Mouse (Mus musculus) erythroblast, adult 5-6 weeks (primary cell): ENCODE data around the gene Fgfr2. TPM values are rescaled to one million over a fixed set of nuclear protein-coding genes. Genes with fewer than 3 reads are reported as not detected.

Experiments
- ATAC-seq: replicated peaks from 2 replicates; pipeline ENCODE4 v1.8.0; 2016; ENCODE audit warnings: moderate number of reproducible peaks, mild to moderate bottlenecking, moderate TSS enrichment, inconsistent platforms; ENCODE audit not compliant: poor library complexity, low FRiP score, severe bottlenecking
- total RNA-seq, 2 experiments: library from RNA; stranded (forward) in 1 of 2; stranded (reverse) in 1 of 2; fragments of 150-400 nt in 1 of 2; fragments of 200-764, 138-1000 nt in 1 of 2; gene quantifications; 2 replicates each; pipeline versions ENCODE4 v1.2.3 to v1.2.4; 2015 to 2017; ENCODE audit warnings: low replicate concordance in 2 of 2

Fgfr2 gene
- total RNA-seq, 2 experiments from 2014 or later = 4.8 TPM; not detected in 1

DNA sequence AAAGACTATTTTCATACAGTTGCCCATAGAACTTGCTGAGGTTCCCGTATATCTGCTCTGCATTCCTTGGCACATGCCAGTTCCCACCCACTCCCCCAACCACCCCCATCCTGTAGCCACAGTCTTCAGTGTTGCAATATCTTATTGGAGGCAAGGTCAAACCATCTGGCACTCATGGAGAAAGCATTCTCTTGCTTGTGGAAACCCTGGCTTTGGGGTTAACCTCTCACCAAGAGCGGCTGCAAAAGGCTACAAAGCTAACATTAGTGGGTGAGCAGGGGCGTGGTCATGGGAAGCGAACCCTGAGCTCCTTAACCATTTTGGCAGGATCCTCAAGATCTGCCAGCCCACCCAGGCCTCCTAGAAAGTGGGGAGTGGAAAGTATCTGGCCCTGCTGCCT lies 2486.2 kb downstream of the Fgfr2 start:
- no peak for ATAC-seq

- ATAC-seq = no peak
These were observed 2486.9 kb downstream of the Fgfr2 start for GRCm38 (mm10) chr7:130636274-130636673.

DNA sequence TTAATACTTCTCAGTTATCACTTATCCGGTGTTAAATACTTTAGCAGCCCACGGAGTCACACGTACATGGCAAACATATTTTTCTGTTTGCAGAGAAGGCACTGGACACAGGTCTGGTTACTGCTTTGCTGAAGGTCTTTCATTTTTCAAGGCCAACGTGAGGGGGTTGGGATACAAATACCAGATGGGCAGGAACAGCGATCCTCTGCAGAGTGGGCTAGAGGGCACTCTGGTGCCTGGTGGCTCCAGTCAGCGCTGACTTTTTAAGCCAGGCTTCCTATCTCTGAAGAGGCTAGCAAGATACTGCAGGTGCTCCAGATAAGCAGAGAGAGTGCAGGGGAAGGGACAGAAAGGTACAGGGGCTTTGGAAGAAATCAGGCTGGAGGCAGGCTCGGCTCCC lies 2487.9 kb downstream of the Fgfr2 start:
- ATAC-seq = no peak

DNA sequence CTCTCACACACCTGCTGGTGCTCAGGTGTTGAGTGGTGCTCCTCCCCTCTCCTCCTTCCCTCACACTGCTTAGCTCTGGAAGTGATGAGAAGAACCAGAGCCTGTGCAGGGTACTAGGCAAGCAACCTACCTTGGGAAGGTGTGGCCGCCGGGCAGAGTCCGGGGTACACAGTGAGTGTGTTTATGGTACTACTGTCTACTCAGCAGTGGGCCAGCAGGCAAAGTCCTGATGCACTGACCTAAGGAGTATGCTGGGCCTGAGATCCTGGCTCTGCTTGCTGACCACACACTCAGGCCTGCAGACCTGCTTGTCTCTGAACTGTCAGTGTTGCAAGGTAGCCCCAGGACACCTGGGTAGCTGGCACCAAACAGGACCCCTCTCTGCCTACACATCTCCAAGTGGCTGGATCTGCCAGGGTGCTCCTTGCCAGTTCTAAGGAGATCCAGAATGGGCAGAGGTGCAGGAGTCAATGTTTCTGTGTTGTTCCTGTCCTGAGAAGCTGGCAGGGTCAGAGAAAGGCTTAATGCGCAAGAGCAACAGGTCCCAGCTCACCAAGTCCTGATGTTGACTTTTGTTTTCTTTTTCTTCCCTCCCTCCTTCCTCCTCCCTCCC lies 2488.8 kb downstream of the Fgfr2 start:
- no peak for ATAC-seq

GRCm38 (mm10) chr7:130632379-130632732 lies 2490.8 kb downstream of the Fgfr2 start:
- ATAC-seq = no peak

- ATAC-seq = no peak
These were observed 2491.4 kb downstream of the Fgfr2 start for GRCm38 (mm10) chr7:130631553-130632378.

- ATAC-seq = no peak
These were observed 2492.2 kb downstream of the Fgfr2 start for GRCm38 (mm10) chr7:130630956-130631355.

GRCm38 (mm10) chr7:130629999-130630398 lies 2493.2 kb downstream of the Fgfr2 start:
- no peak for ATAC-seq

GRCm38 (mm10) chr7:130628601-130629000 lies 2494.5 kb downstream of the Fgfr2 start:
- ATAC-seq = no peak

- no peak for ATAC-seq
These were observed 2497.8 kb downstream of the Fgfr2 start for GRCm38 (mm10) chr7:130625361-130625760.

DNA sequence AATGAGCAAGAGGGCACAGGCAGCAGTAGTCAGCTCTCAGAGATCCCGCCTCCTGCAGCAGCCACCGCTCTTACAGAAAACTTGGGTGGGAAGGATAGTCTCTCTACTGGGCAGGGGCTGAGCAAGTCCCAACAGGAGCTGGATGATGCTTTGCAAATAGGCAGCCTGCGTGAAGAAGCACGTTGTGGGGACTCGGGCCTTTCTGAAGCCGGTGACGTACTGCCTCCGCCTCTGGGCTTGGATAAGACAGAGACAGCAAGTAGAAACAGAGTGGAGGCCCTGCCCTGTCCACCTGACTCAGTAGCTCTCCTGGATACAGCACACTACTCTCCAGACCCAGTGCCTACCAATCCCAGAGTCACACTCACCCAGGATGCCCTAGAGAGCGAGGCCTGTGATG lies 2498.9 kb downstream of the Fgfr2 start:
- ATAC-seq = no peak

- ATAC-seq = no peak
These were observed 2500.8 kb downstream of the Fgfr2 start for GRCm38 (mm10) chr7:130622359-130622758.

GRCm38 (mm10) chr7:130621953-130622352 lies 2501.2 kb downstream of the Fgfr2 start:
- no peak for ATAC-seq

DNA sequence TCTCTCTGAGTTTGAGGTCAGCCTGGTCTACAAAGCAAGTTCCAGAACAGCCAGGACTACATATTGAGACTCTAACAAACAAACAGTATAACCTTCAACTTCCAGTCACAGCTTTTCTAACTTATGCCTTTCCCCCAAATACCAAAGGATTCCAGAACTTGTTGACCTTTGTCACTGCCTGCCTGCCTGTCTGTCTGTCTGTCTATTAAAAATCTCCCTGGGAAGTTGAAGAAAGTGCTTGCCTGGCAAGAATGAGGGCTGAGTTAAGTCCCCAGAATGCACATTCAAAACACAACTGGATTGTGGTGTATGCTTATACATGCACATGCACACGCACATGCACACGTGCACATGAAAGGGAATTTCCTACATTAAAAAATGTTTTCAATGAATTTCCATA lies 2502.1 kb downstream of the Fgfr2 start:
- ATAC-seq = no peak

- ATAC-seq = no peak
These were observed 2505.6 kb downstream of the Fgfr2 start for GRCm38 (mm10) chr7:130617591-130617990.

DNA sequence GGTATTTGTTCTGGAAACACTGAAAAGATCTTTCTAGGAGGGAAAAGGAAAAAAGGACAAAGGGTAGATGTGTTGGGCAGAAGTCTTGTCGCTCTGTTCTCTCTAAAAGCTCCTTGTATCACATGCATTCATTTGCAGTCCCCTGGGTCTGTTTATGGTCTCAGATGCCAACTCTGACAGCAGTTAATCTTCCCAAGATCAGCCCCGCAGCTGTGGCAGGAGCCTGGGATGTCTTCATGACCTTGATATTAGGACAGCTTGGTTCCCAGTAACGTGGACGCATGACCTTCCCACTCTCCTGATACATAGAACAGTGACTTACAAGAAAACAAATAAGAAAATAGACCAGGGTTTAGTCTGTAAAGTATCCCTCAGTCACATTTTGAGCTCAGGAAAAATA lies 2509.2 kb downstream of the Fgfr2 start:
- ATAC-seq = no peak

- no peak for ATAC-seq
These were observed 2516.2 kb downstream of the Fgfr2 start for GRCm38 (mm10) chr7:130606958-130607357.

DNA sequence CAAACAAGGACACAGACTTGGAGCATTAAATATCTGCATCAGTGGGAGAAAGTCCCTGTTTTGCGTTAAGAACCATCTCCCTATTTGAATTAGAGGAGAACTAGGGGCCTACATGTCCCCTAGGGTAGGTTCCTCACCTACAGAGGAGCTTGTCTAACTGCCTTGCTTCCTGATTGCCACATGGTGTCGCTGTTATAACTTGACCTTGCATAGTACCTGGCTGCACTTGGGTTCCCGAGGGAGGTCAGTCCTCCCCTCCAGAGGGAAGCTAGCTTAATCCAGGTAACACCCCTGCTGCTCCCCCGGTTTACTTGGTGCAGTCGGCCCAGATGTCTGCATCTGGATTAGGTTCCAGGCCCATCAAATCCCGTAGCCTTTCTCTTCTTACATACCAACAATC lies 2518.0 kb downstream of the Fgfr2 start:
- no peak for ATAC-seq

DNA sequence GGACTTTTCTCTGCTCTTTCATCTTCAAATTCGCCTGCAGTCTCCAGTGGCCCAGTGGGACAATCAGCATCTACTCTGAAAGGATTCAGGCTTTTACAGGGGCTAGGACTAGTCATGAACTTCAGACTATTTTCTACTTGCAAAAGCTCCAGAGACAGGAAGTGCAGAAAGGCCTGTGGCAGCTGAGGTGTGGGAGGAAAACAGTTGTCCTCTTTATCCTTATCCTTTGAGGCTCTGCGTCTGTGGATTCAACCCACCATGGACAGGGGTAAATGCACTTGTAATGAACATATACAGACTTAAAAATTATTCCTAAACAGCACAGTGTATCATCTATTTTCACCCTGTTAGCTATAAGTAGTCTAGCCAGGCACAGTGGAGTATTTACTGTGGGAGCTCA lies 2518.8 kb downstream of the Fgfr2 start:
- ATAC-seq = no peak

- no peak for ATAC-seq
These were observed 2519.6 kb downstream of the Fgfr2 start for GRCm38 (mm10) chr7:130603556-130603955.

DNA sequence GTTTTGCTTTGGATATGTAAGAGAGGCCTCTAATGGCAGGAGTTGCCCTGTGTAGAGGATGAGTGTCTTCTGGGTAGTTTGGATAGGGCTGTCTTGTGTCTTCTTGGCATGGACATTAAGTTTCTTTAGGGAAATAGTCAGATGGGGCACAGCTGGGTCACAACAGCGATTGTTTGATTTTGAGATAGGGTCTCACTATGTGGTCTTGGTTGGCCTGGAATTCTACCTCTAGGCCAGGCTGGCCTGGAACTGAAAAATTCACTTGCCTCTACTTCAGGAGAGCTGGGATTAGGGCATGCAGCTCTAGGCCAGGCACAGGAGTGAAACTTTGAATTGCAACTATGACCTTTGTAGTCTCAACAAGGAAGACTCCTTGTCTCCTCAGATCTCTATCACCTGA lies 2520.3 kb downstream of the Fgfr2 start:
- no peak for ATAC-seq

GRCm38 (mm10) chr7:130600546-130600945 lies 2522.6 kb downstream of the Fgfr2 start:
- no peak for ATAC-seq
